Mouse (Mus musculus) heart, postnatal 0 days (tissue): ENCODE results near the gene Vamp9. TPM values are rescaled to one million over a fixed set of nuclear protein-coding genes. Genes with fewer than 3 reads are reported as not detected.
A peak's percentile ranks its signal among the peaks of the same experiment; 100 is the strongest.

Experiments used
- ATAC-seq: fragments of 200-750 bp; cut with Nextera tagmentation; 2 replicates; pipeline ENCODE4 v1.8.0; 2017; ENCODE audit warnings: low read depth, moderate number of reproducible peaks, moderate library complexity; ENCODE audit not compliant: insufficient read depth
- DNase-seq: peaks from one replicate; pipeline ENCODE4 v3.0.0-alpha.2; 2016; ENCODE audit warnings: low spot score
- H3K27ac ChIP-seq: fragments of 300-500 bp; sonication (generic); 2 replicates; pipeline ENCODE4 v1.5.1; 2014; ENCODE audit warnings: low read depth, mild to moderate bottlenecking
- H3K27me3 ChIP-seq: fragments of 300-500 bp; sonication (generic); 2 replicates; pipeline ENCODE4 v1.6.1; 2014; ENCODE audit warnings: low read length, mixed read lengths; ENCODE audit not compliant: control insufficient read depth, insufficient read depth
- H3K36me3 ChIP-seq: fragments of 300-500 bp; sonication (generic); replicated peaks from 2 replicates; pipeline ENCODE4 v1.6.1; 2014; ENCODE audit warnings: low read length, mixed read lengths; ENCODE audit not compliant: control insufficient read depth, insufficient read depth
- H3K4me1 ChIP-seq: fragments of 300-500 bp; sonication (generic); 2 replicates; pipeline ENCODE4 v1.6.1; 2014; ENCODE audit warnings: antibody characterized with exemption; ENCODE audit not compliant: control insufficient read depth, insufficient read depth
- H3K4me2 ChIP-seq: fragments of 300-500 bp; sonication (generic); 2 replicates; pipeline ENCODE4 v1.6.1; 2014; ENCODE audit warnings: low read depth, mild to moderate bottlenecking, low read length, moderate library complexity
- H3K4me3 ChIP-seq: fragments of 300-500 bp; sonication (generic); 2 replicates; pipeline ENCODE4 v1.5.1; 2014; ENCODE audit warnings: low read depth, low read length
- H3K9ac ChIP-seq: fragments of 300-500 bp; sonication (generic); replicated peaks from 2 replicates; pipeline ENCODE4 v1.6.1; 2014; ENCODE audit warnings: low read depth, low read length, mixed read lengths
- H3K9me3 ChIP-seq: fragments of 300-500 bp; sonication (generic); replicated peaks from 2 replicates; pipeline ENCODE4 v1.6.1; 2016; ENCODE audit warnings: low read length; ENCODE audit not compliant: control insufficient read depth
- CTCF ChIP-seq: IDR thresholded peaks from 2 replicates; pipeline ENCODE4 v1.5.1; 2016; ENCODE audit warnings: antibody characterized with exemption, control low read depth, low read depth
- EP300 ChIP-seq: IDR thresholded peaks from 2 replicates; pipeline ENCODE4 v1.6.1; 2016; ENCODE audit warnings: antibody characterized with exemption, low read depth
- WGBS: fragments of 180-500 bp; shearing (Covaris S2); extraction: QIAGEN DNeasy Blood & Tissue Kit; methylation state at CpG from one replicate; pipeline ENCODE4 v1.1.7; 2014; 5-methylcytosine and 5-hydroxymethylcytosine counted together
- polyA plus RNA-seq: library from polyadenylated mRNA; unstranded; fragments of >200 nt; fragmentation: Nextera tagmentation; extraction: Ambion mirVana; gene quantifications from 2 replicates; pipeline ENCODE4 v1.2.1, GENCODE M21; 2015
- total RNA-seq: library from RNA; depleted of rRNA; stranded (reverse); fragments of >200 nt; gene quantifications from 2 replicates; pipeline ENCODE4 v1.2.3, GENCODE M21; 2014; ENCODE audit warnings: low replicate concordance

Gene Vamp9
- total and polyA plus RNA-seq, 2 experiments from 2014 or later, result 0.72 TPM; not detected in 1

DNA sequence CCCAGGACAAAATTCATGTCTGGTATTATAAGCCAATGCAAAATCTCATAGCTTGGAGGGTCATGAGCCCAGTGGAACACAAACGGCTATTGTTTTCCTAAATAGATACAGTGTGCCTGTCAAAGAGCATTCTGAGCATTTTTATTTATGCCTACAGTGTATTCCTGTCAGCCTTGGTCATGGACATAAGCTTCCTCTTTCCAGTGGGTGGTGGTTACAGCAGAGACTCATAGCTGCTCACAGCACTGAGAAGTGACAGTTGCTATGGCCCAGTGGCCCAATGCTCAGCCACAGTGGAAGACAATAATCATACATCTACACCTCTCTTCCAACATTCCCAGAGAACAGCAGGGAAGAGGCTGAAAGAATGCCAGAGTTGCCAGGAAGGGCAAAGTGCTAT is 18.9 kb upstream of the Vamp9 start:
- Histone ChIP-seq H3K4me1 (no peaks in the 10 kb centered on the region), H3K27me3 (no peaks in the 10 kb centered on the region), H3K9ac (no peak overlapping the region), H3K27ac (no peak overlapping the region), H3K36me3 (no peaks in the 10 kb centered on the region), H3K4me2 (no peak overlapping the region), H3K4me3 (no peak overlapping the region), H3K9me3 (no peaks in the 10 kb centered on the region)
- ATAC-seq, result no peak
- 60% methylated on average over 1 of the region's 1 CpGs for WGBS
- TF ChIP-seq EP300, result no peak
- no peak for TF ChIP-seq CTCF
- DNase-seq, result no peak

GRCm38 (mm10) chr5:99891516-99892441 is 14.3 kb upstream of the Vamp9 start:
- no peaks in the 10 kb centered on the region for H3K9me3 ChIP-seq
- no peak overlapping the region for H3K4me3 ChIP-seq
- no peaks in the 10 kb centered on the region for H3K36me3 ChIP-seq
- H3K9ac ChIP-seq, result no peak overlapping the region
- WGBS, result 53% methylated on average over 12 of the region's 12 CpGs
- DNase-seq (peak; percentile 77), ATAC-seq (no peak)
- TF ChIP-seq CTCF (peak; percentile 68), EP300 (no peak)
- H3K4me1 ChIP-seq, result no peaks in the 10 kb centered on the region
- H3K27me3 ChIP-seq, result no peaks in the 10 kb centered on the region
- no peak overlapping the region for H3K27ac ChIP-seq
- H3K4me2 ChIP-seq, result no peak overlapping the region

DNA sequence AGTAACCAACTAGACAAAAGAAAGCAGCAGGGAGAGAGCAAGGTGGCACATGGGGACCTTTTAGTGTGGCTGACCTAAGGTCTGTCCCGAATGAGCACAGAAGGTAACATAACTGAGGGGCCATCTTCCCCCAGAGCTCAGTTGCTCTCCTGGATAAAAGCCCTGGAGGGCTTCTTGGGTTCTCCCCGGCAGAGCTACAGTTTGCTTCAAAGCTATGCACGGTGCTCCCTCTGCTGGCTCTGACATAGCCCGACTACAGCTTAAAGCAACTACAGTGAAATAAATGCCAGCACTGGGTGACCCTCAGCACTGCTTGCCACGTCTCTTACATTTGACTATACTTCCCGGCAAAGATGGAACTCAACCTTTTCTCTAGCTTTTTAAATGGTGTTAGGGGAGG is 6.0 kb upstream of the Vamp9 start:
- Histone ChIP-seq H3K9me3 (no peaks in the 10 kb centered on the region), H3K4me1 (no peaks in the 10 kb centered on the region), H3K9ac (no peak overlapping the region), H3K4me2 (no peak overlapping the region), H3K27me3 (no peaks in the 10 kb centered on the region), H3K36me3 (no peaks in the 10 kb centered on the region), H3K4me3 (no peak overlapping the region), H3K27ac (no peak overlapping the region)
- TF ChIP-seq CTCF (peak; percentile 76), EP300 (no peak)
- WGBS, result 2% methylated on average over 6 of the region's 6 CpGs
- ATAC-seq, result peak; percentile 78
- peak; percentile 65 for DNase-seq

- Histone ChIP-seq H3K4me3 (peak overlapping the region; percentile 61; the same call in 1 of the 2 replicates), H3K27ac (peak overlapping the region; percentile 93; the same call in 1 of the 2 replicates), H3K4me1 (no peaks in the 10 kb centered on the region), H3K9ac (no peak overlapping the region), H3K36me3 (no peaks in the 10 kb centered on the region), H3K9me3 (no peaks in the 10 kb centered on the region), H3K27me3 (no peaks in the 10 kb centered on the region), H3K4me2 (no peak overlapping the region)
- TF ChIP-seq CTCF (no peak), EP300 (no peak)
- 60% methylated on average over 7 of the region's 7 CpGs for WGBS
- ATAC-seq (no peak), DNase-seq (no peak)
Measured at GRCm38 (mm10) chr5:99905731-99906130, 323 bp upstream of the Vamp9 start.

GRCm38 (mm10) chr5:99915494-99915893 is 9.4 kb downstream of the Vamp9 start:
- H3K9ac ChIP-seq, result no peak overlapping the region
- WGBS, result 22% methylated on average over 7 of the region's 7 CpGs

More at GRCm38 (mm10) chr5:99915494-99915893, 9.4 kb downstream of the Vamp9 start:
- TF ChIP-seq EP300 (no peak), CTCF (no peak)
- Histone ChIP-seq H3K27ac (no peak overlapping the region), H3K27me3 (no peaks in the 10 kb centered on the region), H3K4me3 (no peak overlapping the region), H3K4me2 (no peak overlapping the region), H3K36me3 (no peaks in the 10 kb centered on the region), H3K9me3 (no peaks in the 10 kb centered on the region), H3K4me1 (no peaks in the 10 kb centered on the region)
- no peak for ATAC-seq
- no peak for DNase-seq
